Mouse (Mus musculus) CH12.LX (cell line): ENCODE data around the gene H2-DMb2.

Source experiments
- SMC3 ChIP-seq: IDR thresholded peaks from 2 replicates; pipeline ENCODE4 v1.6.1; 2011; ENCODE audit warnings: low read depth, low read length, improper control_type of control experiment
- ZMIZ1 ChIP-seq: IDR thresholded peaks from 2 replicates; pipeline ENCODE4 v1.6.1; 2012; ENCODE audit warnings: low read depth, mild to moderate bottlenecking, inconsistent platforms, low read length, improper control_type of control experiment

DNA sequence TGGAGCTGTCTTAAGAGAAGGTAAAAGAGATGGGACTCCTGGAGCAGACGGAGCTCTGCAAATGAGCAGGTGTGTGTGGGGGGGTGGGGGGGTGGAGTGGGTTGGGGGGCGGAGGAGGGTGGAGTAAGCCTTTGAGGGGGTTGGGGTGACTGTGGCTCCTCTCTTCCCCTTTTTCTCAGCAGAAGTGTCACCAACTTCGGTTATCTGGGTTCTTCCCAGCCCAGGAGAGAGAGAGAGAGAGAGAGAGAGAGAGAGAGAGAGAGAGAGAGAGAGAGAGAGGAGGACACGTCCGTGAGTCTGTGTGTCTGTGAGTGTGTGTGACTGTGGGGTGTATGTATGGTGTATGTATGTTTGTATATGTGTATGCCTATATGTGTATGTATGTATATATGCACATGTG is 354 bp downstream of the H2-DMb2 start:
- TF ChIP-seq ZMIZ1: no peak
- no peak for TF ChIP-seq SMC3
